Mouse (Mus musculus) MEL (cell line): ENCODE measurements around the gene Psg28.
"Not testable (repeated sequence)": the region's sequence is repeated elsewhere in the genome, so short reads cannot be mapped to it uniquely, and the experiment has no call there.

Experiments
- CTCF ChIP-seq, 3 experiments: IDR thresholded peaks in 2 of 3; conservative IDR thresholded peaks in 1 of 3; 2 replicates each; pipeline ENCODE4 v1.5.1; 2011 to 2012; ENCODE audit warnings: low read length in 3 of 3, low read depth in 2 of 3, mild to moderate bottlenecking in 2 of 3, improper control_type of control experiment in 1 of 3, inconsistent platforms in 1 of 3, mixed read lengths in 1 of 3, moderate library complexity in 1 of 3; ENCODE audit not compliant: control insufficient read depth in 1 of 3, insufficient read depth in 1 of 3, poor library complexity in 1 of 3, severe bottlenecking in 1 of 3
- ELF1 ChIP-seq: IDR thresholded peaks from 2 replicates; pipeline ENCODE4 v1.6.1; 2014; ENCODE audit warnings: low read depth, mild to moderate bottlenecking, inconsistent platforms, low read length, improper control_type of control experiment, moderate library complexity
- GABPA ChIP-seq: IDR thresholded peaks from 2 replicates; pipeline ENCODE4 v1.6.1; 2012; ENCODE audit warnings: low read depth, mild to moderate bottlenecking, inconsistent platforms, low read length, improper control_type of control experiment, moderate library complexity
- HCFC1 ChIP-seq: IDR thresholded peaks from 2 replicates; pipeline ENCODE4 v1.6.1; 2012; ENCODE audit warnings: low read depth, mild to moderate bottlenecking, inconsistent platforms, low read length, improper control_type of control experiment, moderate library complexity
- MAX ChIP-seq: IDR thresholded peaks from 2 replicates; pipeline ENCODE4 v1.6.1; 2011; ENCODE audit warnings: low read length, improper control_type of control experiment
- MEF2A ChIP-seq: IDR thresholded peaks from 2 replicates; pipeline ENCODE4 v1.6.1; 2014; ENCODE audit warnings: low read depth, mild to moderate bottlenecking, inconsistent platforms, low read length, improper control_type of control experiment; ENCODE audit not compliant: poor library complexity, insufficient replicate concordance, severe bottlenecking; ENCODE audit errors: extremely low read depth
- MYC ChIP-seq: IDR thresholded peaks from 2 replicates; pipeline ENCODE4 v1.6.1; 2011; ENCODE audit warnings: low read depth, mild to moderate bottlenecking, low read length, improper control_type of control experiment, moderate library complexity
- POLR2A ChIP-seq, 2 experiments: IDR thresholded peaks; 2 replicates each; pipeline ENCODE4 v1.6.1; 2011 to 2012; ENCODE audit warnings: low read length in 2 of 2, mild to moderate bottlenecking in 2 of 2, control low read depth in 1 of 2, improper control_type of control experiment in 1 of 2, low read depth in 1 of 2, moderate library complexity in 1 of 2; ENCODE audit not compliant: control insufficient read depth in 1 of 2, insufficient read depth in 1 of 2, poor library complexity in 1 of 2
- ZMIZ1 ChIP-seq: IDR thresholded peaks from 2 replicates; pipeline ENCODE4 v1.6.1; 2012; ENCODE audit warnings: low read depth, mild to moderate bottlenecking, inconsistent platforms, low read length, improper control_type of control experiment, moderate library complexity

DNA sequence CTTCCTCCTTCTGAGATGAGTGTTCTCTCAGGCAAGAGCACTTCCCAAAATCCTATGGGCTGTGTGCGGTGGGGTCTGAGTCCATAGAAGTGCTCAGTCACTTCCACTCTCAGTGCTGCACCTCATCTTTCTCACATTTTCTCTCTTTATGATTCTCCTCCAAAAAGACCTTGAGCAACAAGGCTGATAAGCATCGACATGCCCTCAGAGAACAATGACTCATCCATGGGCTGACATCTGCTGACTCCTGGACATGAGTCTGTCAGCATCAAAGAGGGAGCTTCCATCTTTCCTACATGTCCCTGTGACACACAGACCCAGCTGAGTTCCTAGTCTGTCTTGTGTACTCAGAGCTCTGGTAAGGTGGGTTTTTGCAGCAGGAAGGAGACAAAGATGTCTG is at the start of gene Psg28:
- not testable (repeated sequence) for TF ChIP-seq ELF1; CTCF (IDR thresholded peaks at IDR 0.05 in 2 of 3, conservative IDR thresholded peaks at IDR 0.05 in 1 of 3; ENCODE audit: control insufficient read depth in 1 of 3, insufficient read depth in 1 of 3, low read depth in 2 of 3, low read length in 3 of 3, poor library complexity in 1 of 3, severe bottlenecking in 1 of 3); MEF2A; GABPA; MYC; MAX; POLR2A (IDR thresholded peaks at IDR 0.05; ENCODE audit: control insufficient read depth in 1 of 2, insufficient read depth in 1 of 2, low read depth in 1 of 2, low read length in 2 of 2, poor library complexity in 1 of 2); ZMIZ1; HCFC1
